Mouse (Mus musculus) heart, embryonic 13.5 days (tissue): Measurements from ENCODE around the gene Gm11559. TPM values are rescaled to one million over a fixed set of nuclear protein-coding genes. Genes with fewer than 3 reads are reported as not detected.

ENCODE experiments used
- ATAC-seq: fragments of 200-750 bp; cut with Nextera tagmentation; 2 replicates; pipeline ENCODE4 v1.8.0; 2017; ENCODE audit warnings: moderate TSS enrichment; ENCODE audit not compliant: insufficient number of reproducible peaks, low FRiP score, low TSS enrichment; ENCODE audit errors: extremely low read depth
- H3K27ac ChIP-seq: fragments of 300-500 bp; sonication (generic); replicated peaks from 2 replicates; pipeline ENCODE4 v1.5.1; 2015; ENCODE audit warnings: moderate library complexity, mild to moderate bottlenecking, inconsistent platforms
- H3K27me3 ChIP-seq: fragments of 300-500 bp; sonication (generic); replicated peaks from 2 replicates; pipeline ENCODE4 v1.6.1; 2015; ENCODE audit warnings: mild to moderate bottlenecking, inconsistent platforms
- H3K36me3 ChIP-seq: fragments of 300-500 bp; sonication (generic); 2 replicates; pipeline ENCODE4 v1.6.1; 2015; ENCODE audit warnings: mild to moderate bottlenecking, inconsistent platforms
- H3K4me1 ChIP-seq: fragments of 300-500 bp; sonication (generic); 2 replicates; pipeline ENCODE4 v1.6.1; 2015; ENCODE audit warnings: inconsistent platforms
- H3K4me2 ChIP-seq: fragments of 300-500 bp; sonication (generic); 2 replicates; pipeline ENCODE4 v1.6.1; 2015; ENCODE audit warnings: inconsistent platforms, mild to moderate bottlenecking, moderate library complexity
- H3K4me3 ChIP-seq: fragments of 300-500 bp; sonication (generic); 2 replicates; pipeline ENCODE4 v1.5.1; 2015; ENCODE audit warnings: moderate library complexity, mild to moderate bottlenecking, inconsistent platforms
- H3K9ac ChIP-seq: fragments of 300-500 bp; sonication (generic); 2 replicates; pipeline ENCODE4 v1.6.1; 2015; ENCODE audit warnings: inconsistent platforms, mild to moderate bottlenecking, moderate library complexity
- H3K9me3 ChIP-seq: fragments of 300-500 bp; sonication (generic); 2 replicates; pipeline ENCODE4 v1.6.1; 2016; ENCODE audit warnings: inconsistent platforms
- WGBS: fragments of 180-500 bp; shearing (Covaris S2); methylation state at CpG from one replicate; pipeline ENCODE4 v1.1.7; 2015; ENCODE audit warnings: mixed read lengths; 5-methylcytosine and 5-hydroxymethylcytosine counted together
- polyA plus RNA-seq: library from polyadenylated mRNA; unstranded; fragments of >200 nt; fragmentation: Nextera tagmentation; extraction: Ambion mirVana; gene quantifications from 2 replicates; pipeline ENCODE4 v1.2.1, GENCODE M21; 2015

The Gm11559 gene
- polyA plus RNA-seq, 1 experiment from 2014 or later, result not detected

- Histone ChIP-seq H3K27me3 (no peaks in the 10 kb centered on the region), H3K27ac (no peak within 1 kb of the TSS), H3K4me2 (no peak within 1 kb of the TSS), H3K4me1 (no peaks in the 10 kb centered on the region), H3K4me3 (no peak within 1 kb of the TSS), H3K9me3 (no peaks in the 10 kb centered on the region; the same call in none of the 2 replicates), H3K36me3 (no peaks in the 10 kb centered on the region), H3K9ac (no peak within 1 kb of the TSS)
- ATAC-seq, result no peak
- 78% methylated on average over 3 of the region's 3 CpGs for WGBS
Measured at GRCm38 (mm10) chr11:99914451-99914850, 50.2 kb downstream of the Gm11559 start, which contains the start of gene Gm11565. Gm11565 (plus strand) TSS chr11:99914751.

Other genes starting within 250 kb of the Gm11559 start
- not detected in 2 replicates for gene Krtap2-4, start 249.6 kb upstream of the Gm11559 start, polyA plus RNA-seq
- not detected in 2 replicates for gene Gm11562, start 244.0 kb upstream of the Gm11559 start, polyA plus RNA-seq
- not detected in 2 replicates for gene Krtap4-1, start 236.2 kb upstream of the Gm11559 start, polyA plus RNA-seq
- gene Krtap4-2, start 229.4 kb upstream of the Gm11559 start, polyA plus RNA-seq, result not detected in 2 replicates
- not detected in 2 replicates for gene Krtap4-7, start 220.4 kb upstream of the Gm11559 start, polyA plus RNA-seq
- gene Gm11555, start 214.2 kb upstream of the Gm11559 start, polyA plus RNA-seq, result not detected in 2 replicates
- gene Gm11563, start 205.5 kb upstream of the Gm11559 start, polyA plus RNA-seq, result not detected in 2 replicates
- gene Krtap4-6, start 198.5 kb upstream of the Gm11559 start, polyA plus RNA-seq, result not detected in 2 replicates
- gene Gm14190, start 173.7 kb upstream of the Gm11559 start, polyA plus RNA-seq, result not detected in 2 replicates
- gene Gm14180, start 130.2 kb upstream of the Gm11559 start, polyA plus RNA-seq, result not detected in 2 replicates
- not detected in 2 replicates for gene Gm11595, start 91.6 kb upstream of the Gm11559 start, polyA plus RNA-seq
- not detected in 2 replicates for gene Krtap4-8, start 83.8 kb upstream of the Gm11559 start, polyA plus RNA-seq
- not detected in 2 replicates for gene Krtap4-9, start 79.3 kb upstream of the Gm11559 start, polyA plus RNA-seq
- gene Gm11596, start 71.0 kb upstream of the Gm11559 start, polyA plus RNA-seq, result not detected in 2 replicates
- not detected in 2 replicates for gene Gm11569, start 65.5 kb upstream of the Gm11559 start, polyA plus RNA-seq
- not detected in 2 replicates for gene Gm11554, start 60.0 kb upstream of the Gm11559 start, polyA plus RNA-seq
- not detected in 2 replicates for gene Krtap4-13, start 54.6 kb upstream of the Gm11559 start, polyA plus RNA-seq
- gene Gm11564, start 48.8 kb upstream of the Gm11559 start, polyA plus RNA-seq, result not detected in 2 replicates
- gene 2300003K06Rik, start 26.4 kb upstream of the Gm11559 start, polyA plus RNA-seq, result not detected in 2 replicates
- not detected in 2 replicates for gene Krtap4-16, start 12.9 kb upstream of the Gm11559 start, polyA plus RNA-seq
- gene Gm11568, start 6.6 kb upstream of the Gm11559 start, polyA plus RNA-seq, result not detected in 2 replicates
- not detected in 2 replicates for gene Krtap9-1, start 8.9 kb downstream of the Gm11559 start, polyA plus RNA-seq
- gene Gm11567, start 14.7 kb downstream of the Gm11559 start, polyA plus RNA-seq, result not detected in 2 replicates
- gene Krtap31-1, start 43.4 kb downstream of the Gm11559 start, polyA plus RNA-seq, result not detected in 2 replicates
- not detected in 2 replicates for gene Gm11565, start 50.3 kb downstream of the Gm11559 start, polyA plus RNA-seq
- not detected in 2 replicates for gene Krtap31-2, start 71.8 kb downstream of the Gm11559 start, polyA plus RNA-seq
- gene Krtap9-5, start 84.0 kb downstream of the Gm11559 start, polyA plus RNA-seq, result not detected in 2 replicates
- not detected in 2 replicates for gene Krtap29-1, start 114.6 kb downstream of the Gm11559 start, polyA plus RNA-seq
- not detected in 2 replicates for gene Krtap16-1, start 122.1 kb downstream of the Gm11559 start, polyA plus RNA-seq
- gene Krtap17-1, start 129.5 kb downstream of the Gm11559 start, polyA plus RNA-seq, result not detected in 2 replicates
- not detected in 2 replicates for gene Krt33a, start 151.7 kb downstream of the Gm11559 start, polyA plus RNA-seq
- not detected in 2 replicates for gene Krt33b, start 165.4 kb downstream of the Gm11559 start, polyA plus RNA-seq
- not detected in 2 replicates for gene Krt34, start 177.1 kb downstream of the Gm11559 start, polyA plus RNA-seq
- gene Krt31, start 186.1 kb downstream of the Gm11559 start, polyA plus RNA-seq, result not detected in 2 replicates
- not detected in 2 replicates for gene Krt32, start 223.8 kb downstream of the Gm11559 start, polyA plus RNA-seq
- gene Krt35, start 231.8 kb downstream of the Gm11559 start, polyA plus RNA-seq, result not detected in 2 replicates
- not detected in 2 replicates for gene Krt36, start 241.2 kb downstream of the Gm11559 start, polyA plus RNA-seq